Mouse (Mus musculus): ENCODE results near the gene Vps53.

DNA sequence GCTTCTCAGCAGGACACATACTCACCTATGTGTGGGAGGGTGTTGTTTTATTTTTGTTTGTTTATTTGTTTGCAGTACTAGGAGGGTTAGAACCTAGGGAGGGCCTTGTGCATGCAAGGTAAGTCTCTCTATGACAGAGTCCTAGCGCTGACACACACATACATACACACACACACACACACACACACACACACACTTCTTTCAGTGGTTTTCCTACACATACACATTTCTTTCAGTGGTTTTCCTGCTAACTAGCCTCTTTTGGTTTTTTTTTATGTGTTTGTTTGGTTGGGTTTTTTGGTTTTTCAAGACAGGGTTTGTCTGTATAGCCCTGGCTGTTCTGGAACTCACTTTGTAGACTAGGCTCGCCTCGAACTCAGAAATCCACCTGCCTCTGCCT lies 69.0 kb downstream of the Vps53 start:
- TF ChIP-seq CTCF (IDR thresholded peaks at IDR 0.05; ENCODE audit: extremely low read depth, insufficient read depth, low read length) = no peak
- TF ChIP-seq POLR2A (IDR thresholded peaks at IDR 0.05; ENCODE audit: extremely low read depth, insufficient read depth, low read length) = no peak

Measured in cortical plate, adult 2 months (tissue).